ENCODE assay signal across 17 mouse cellular contexts in genomic region chr13:9031996-9032661, GRCm38 (mm10).
"Had no signal": no experiment of that assay in that cellular context is flagged by ENCODE, and none has a peak within 500 bp of the region (broad histone marks: within the 10 kb centered on the region; RNA-seq: fewer than 3 reads in every experiment).

No protein-coding gene starts in this region.

- H3K27me3 ChIP-seq: intestine, embryonic 15.5 days; limb, embryonic 13.5 days; neural tube, embryonic 12.5 days had no signal

- H3K4me3 ChIP-seq: intestine, embryonic 15.5 days; layer of hippocampus, adult 2 months; limb, embryonic 13.5 days; midbrain, embryonic 10.5 days; neural tube, embryonic 12.5 days had no signal

- H3K27ac ChIP-seq: intestine, embryonic 15.5 days; layer of hippocampus, adult 2 months; limb, embryonic 13.5 days; midbrain, embryonic 10.5 days; neural tube, embryonic 12.5 days had no signal

- H3K4me1 ChIP-seq: intestine, embryonic 15.5 days; limb, embryonic 13.5 days; midbrain, embryonic 10.5 days; neural tube, embryonic 12.5 days had no signal

- ATAC-seq: intestine, embryonic 15.5 days had no signal

- DNase-seq: kidney, adult 2 months; left cerebral cortex, postnatal 4 days; lung, embryonic 14.5 days; lung, postnatal 10 days; lung, postnatal 4 days; midbrain, embryonic 14.5 days; retina, postnatal 1 day; right cerebral cortex, postnatal 4 days; spleen, adult 18-20 months; thymus, adult 18-20 months; thymus, postnatal 14 days had no signal

- H3K9me3 ChIP-seq: intestine, embryonic 15.5 days; limb, embryonic 13.5 days; midbrain, embryonic 10.5 days; neural tube, embryonic 12.5 days had no signal

- H3K36me3 ChIP-seq: intestine, embryonic 15.5 days; limb, embryonic 13.5 days; midbrain, embryonic 10.5 days; neural tube, embryonic 12.5 days had no signal

- H3K4me2 ChIP-seq: intestine, embryonic 15.5 days; limb, embryonic 13.5 days; liver, embryonic 11.5 days; lung, embryonic 14.5 days; neural tube, embryonic 12.5 days had no signal

- H3K9ac ChIP-seq: intestine, embryonic 15.5 days; limb, embryonic 13.5 days; lung, embryonic 14.5 days; neural tube, embryonic 12.5 days had no signal
